Mouse (Mus musculus) olfactory bulb, adult 2 months (tissue): ENCODE measurements around the gene Ifrd2. TPM values are rescaled to one million over a fixed set of nuclear protein-coding genes. Genes with fewer than 3 reads are reported as not detected.

Experiments
- H3K27ac ChIP-seq: fragments of 200-500 bp; 2 replicates; pipeline ENCODE4 v1.5.1; 2012; ENCODE audit warnings: low read depth, low read length; ENCODE audit not compliant: insufficient read depth
- H3K4me1 ChIP-seq: fragments of 200-500 bp; 2 replicates; pipeline ENCODE4 v1.6.1; 2012; ENCODE audit warnings: low read length; ENCODE audit not compliant: control insufficient read depth, insufficient read depth
- H3K4me3 ChIP-seq: fragments of 200-500 bp; 2 replicates; pipeline ENCODE4 v1.5.1; 2012; ENCODE audit warnings: mild to moderate bottlenecking, low read depth, low read length, moderate library complexity; ENCODE audit not compliant: insufficient read depth
- CTCF ChIP-seq: fragments of 200-500 bp; IDR thresholded peaks from 2 replicates; pipeline ENCODE4 v1.5.1; 2012; ENCODE audit warnings: low read depth, mild to moderate bottlenecking, low read length, moderate library complexity; ENCODE audit not compliant: insufficient read depth
- POLR2A ChIP-seq: fragments of 200-500 bp; IDR thresholded peaks from 2 replicates; pipeline ENCODE4 v1.6.1; 2012; ENCODE audit warnings: mild to moderate bottlenecking, low read depth, low read length, moderate library complexity; ENCODE audit not compliant: insufficient read depth
- WGBS: fragments of 180-500 bp; shearing (Covaris S2); methylation state at CpG from one replicate; pipeline ENCODE4 v1.1.7; 2018; 5-methylcytosine and 5-hydroxymethylcytosine counted together
- polyA plus RNA-seq: library from polyadenylated mRNA; stranded (reverse); fragments of >200 nt; gene quantifications from 2 replicates; pipeline ENCODE4 v1.2.4, GENCODE M21; 2012; ENCODE audit warnings: low replicate concordance; ENCODE audit not compliant: missing spikeins, insufficient read depth, insufficient read length

Ifrd2 gene
- not detected in 2 replicates for polyA plus RNA-seq

GRCm38 (mm10) chr9:107586974-107587832 is at the start of gene Ifrd2:
Ifrd2 (plus strand) TSS chr9:107587642.
- peak within 1 kb of the TSS; percentile 76 for H3K4me3 ChIP-seq
- TF ChIP-seq CTCF (no peak), POLR2A (no peak)
- WGBS = 12% methylated on average over 46 of the region's 46 CpGs
- H3K27ac ChIP-seq = no peak within 1 kb of the TSS
- H3K4me1 ChIP-seq = peaks cover 2% of the 10 kb centered on the region; the same call in 1 of the 2 replicates

GRCm38 (mm10) chr9:107538231-107538630 is 49.2 kb upstream of the Ifrd2 start:
- Histone ChIP-seq H3K27ac (no peak overlapping the region), H3K4me3 (no peak overlapping the region), H3K4me1 (peaks cover 34% of the 10 kb centered on the region)
- no peak for TF ChIP-seq CTCF
- no peak for TF ChIP-seq POLR2A
- 52% methylated on average over 7 of the region's 7 CpGs for WGBS

- WGBS = 93% methylated on average over 3 of the region's 3 CpGs
- TF ChIP-seq POLR2A = no peak
- no peak for TF ChIP-seq CTCF
- peaks cover 34% of the 10 kb centered on the region for H3K4me1 ChIP-seq
Observed at GRCm38 (mm10) chr9:107538711-107539110, 48.7 kb upstream of the Ifrd2 start.

GRCm38 (mm10) chr9:107539940-107540339 is 47.5 kb upstream of the Ifrd2 start:
- Histone ChIP-seq H3K27ac (no peak overlapping the region), H3K4me1 (peaks cover 35% of the 10 kb centered on the region), H3K4me3 (no peak overlapping the region)
- 93% methylated on average over 8 of the region's 8 CpGs for WGBS
- TF ChIP-seq CTCF (no peak), POLR2A (no peak)

More at GRCm38 (mm10) chr9:107538711-107539110, 48.7 kb upstream of the Ifrd2 start:
- Histone ChIP-seq H3K27ac (no peak overlapping the region), H3K4me3 (no peak overlapping the region)

- TF ChIP-seq POLR2A (no peak), CTCF (no peak)
- Histone ChIP-seq H3K4me3 (no peak overlapping the region), H3K4me1 (peaks cover 36% of the 10 kb centered on the region), H3K27ac (no peak overlapping the region)
- WGBS = 67% methylated on average over 4 of the region's 4 CpGs
Observed at GRCm38 (mm10) chr9:107540420-107540819, 47.0 kb upstream of the Ifrd2 start.

GRCm38 (mm10) chr9:107541005-107541404 is 46.4 kb upstream of the Ifrd2 start:
- Histone ChIP-seq H3K4me3 (no peak overlapping the region), H3K4me1 (peaks cover 30% of the 10 kb centered on the region), H3K27ac (no peak overlapping the region)
- TF ChIP-seq CTCF = no peak
- no peak for TF ChIP-seq POLR2A
- WGBS = 36% methylated on average over 10 of the region's 10 CpGs

GRCm38 (mm10) chr9:107541474-107542351 is 45.7 kb upstream of the Ifrd2 start, which contains the start of the genes Cyb561d2 and Nprl2:
Cyb561d2 (minus strand) TSS chr9:107542193.
Nprl2 (plus strand) TSS chr9:107542226.
- Histone ChIP-seq H3K4me1 (peaks cover 27% of the 10 kb centered on the region), H3K4me3 (peak within 1 kb of the TSS; percentile 68), H3K27ac (peak within 1 kb of the TSS; percentile 48; the same call in 1 of the 2 replicates)
- WGBS = under 1% methylated on average over 46 of the region's 46 CpGs
- TF ChIP-seq POLR2A = peak; percentile 69; the same call in 1 of the 2 replicates
- no peak for TF ChIP-seq CTCF

- Histone ChIP-seq H3K4me3 (peak overlapping the region; percentile 68), H3K4me1 (peaks cover 27% of the 10 kb centered on the region), H3K27ac (no peak overlapping the region)
- WGBS = 0% methylated on average over 11 of the region's 11 CpGs
- TF ChIP-seq CTCF (no peak), POLR2A (no peak)
Observed at GRCm38 (mm10) chr9:107542352-107542686, 45.1 kb upstream of the Ifrd2 start.
